Mouse (Mus musculus) left cerebral cortex, postnatal 36 days (tissue): ENCODE results near the gene Orai3. TPM values are rescaled to one million over a fixed set of nuclear protein-coding genes. Genes with fewer than 3 reads are reported as not detected.
A peak's percentile ranks its signal among the peaks of the same experiment; 100 is the strongest.
"Not testable (repeated sequence)": the region's sequence is repeated elsewhere in the genome, so short reads cannot be mapped to it uniquely, and the experiment has no call there.

ENCODE experiments used
- DNase-seq, 2 experiments: peaks; one replicate each; pipeline ENCODE4 v3.0.0; 2021 to 2022; ENCODE audit warnings: low spot score in 2 of 2, mixed read lengths in 1 of 2
- intact Hi-C: fragments of 180-260 bp; cut with DNase I; formaldehyde crosslinking; loops from one replicate; pipeline ENCODE4 v1.15.1; 2025
- total RNA-seq, 2 experiments: library from RNA; stranded (reverse); gene quantifications; 2 replicates each; pipeline ENCODE4 v1.2.3; 2021

Gene Orai3
- 10 to 100 TPM; 18.9 to 25.4 TPM for total RNA-seq

DNA sequence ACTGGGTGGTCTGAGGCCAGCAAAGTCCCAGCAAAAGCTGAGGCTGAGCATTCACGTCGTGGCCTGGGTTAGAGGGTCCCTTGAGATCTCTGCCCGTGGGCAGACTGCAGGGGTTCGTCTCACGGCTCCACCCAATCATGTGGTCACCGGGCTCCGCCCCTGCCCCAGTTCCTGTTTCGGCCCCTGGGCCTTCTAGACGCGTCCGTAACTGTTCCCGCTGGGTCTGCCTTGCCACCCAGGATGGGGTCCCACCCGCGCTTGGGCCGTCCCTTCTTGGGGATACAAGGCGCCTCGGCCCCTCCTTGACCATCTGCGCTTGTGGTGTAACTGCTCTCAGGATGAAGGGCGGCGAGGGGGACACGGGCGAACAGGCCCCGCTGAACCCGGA lies at the start of gene Orai3:
TSS of gene Orai3 (plus strand) at position 165 of the 388 bp plus-strand sequence.
- peak; percentile 87 to 90 for DNase-seq
- intact Hi-C loops = no loop called here

DNA sequence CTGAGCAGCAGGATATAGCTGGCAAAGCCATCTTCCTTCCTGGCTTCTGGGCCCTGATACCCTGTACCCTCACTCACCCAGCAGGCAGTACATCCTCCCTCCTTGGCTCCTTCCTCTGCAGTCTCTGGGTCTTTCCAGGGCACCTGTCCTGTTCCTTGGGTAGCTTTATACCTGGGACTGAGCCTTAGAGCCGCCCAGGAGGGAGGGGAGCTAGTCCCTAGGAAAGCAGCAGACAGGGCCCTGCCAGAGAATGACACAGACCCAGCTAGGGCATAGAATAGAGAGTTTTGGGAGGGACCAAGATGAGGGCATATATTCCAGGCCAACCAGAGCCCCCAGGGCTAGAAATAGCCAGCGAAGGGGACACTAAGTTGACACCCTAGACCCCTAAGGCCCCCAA lies 44.1 kb upstream of the Orai3 start:
- no peak for DNase-seq
- intact Hi-C loops = no loop called here

DNA sequence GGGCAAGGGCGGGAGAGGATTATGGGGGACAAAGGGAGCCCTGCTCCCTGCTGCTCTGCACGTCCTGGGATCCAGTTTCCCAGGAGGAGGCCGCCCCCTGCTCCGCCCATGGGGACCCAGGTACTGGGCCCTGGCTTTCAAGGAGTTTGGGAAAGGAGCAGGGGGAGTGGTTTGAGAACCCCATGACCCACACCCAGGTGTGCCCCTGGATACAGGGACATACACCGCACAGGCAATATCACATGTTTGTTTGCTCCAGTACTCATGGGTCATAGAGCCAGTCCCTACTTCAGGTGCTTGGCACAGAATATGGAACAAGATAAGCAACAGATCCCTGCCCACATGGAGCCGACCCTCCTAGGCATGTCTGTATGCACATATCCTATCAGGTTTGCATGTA lies 43.7 kb upstream of the Orai3 start:
- intact Hi-C loops = no loop called here
- no peak for DNase-seq

DNA sequence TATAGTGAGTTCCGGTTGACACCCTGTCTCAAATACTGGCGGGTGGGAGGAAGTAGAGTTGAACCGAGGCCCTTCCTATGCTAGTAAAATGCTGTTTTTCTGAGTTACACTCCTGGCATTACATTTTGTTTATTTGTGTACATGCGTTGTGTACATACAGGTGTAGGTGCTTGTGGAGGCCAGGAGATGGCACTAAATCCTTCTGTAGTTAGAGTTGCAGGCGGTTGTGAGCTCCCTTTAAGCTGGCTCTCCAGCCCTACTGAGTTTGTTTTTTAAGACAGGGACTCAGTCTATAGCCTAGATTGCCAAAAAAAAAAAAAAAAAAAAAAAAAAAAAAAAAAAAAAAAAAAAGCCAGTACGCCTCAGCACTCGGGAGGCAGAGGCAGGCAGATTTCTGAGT lies 41.7 kb upstream of the Orai3 start:
- DNase-seq = no peak
- intact Hi-C loops = no loop called here

DNA sequence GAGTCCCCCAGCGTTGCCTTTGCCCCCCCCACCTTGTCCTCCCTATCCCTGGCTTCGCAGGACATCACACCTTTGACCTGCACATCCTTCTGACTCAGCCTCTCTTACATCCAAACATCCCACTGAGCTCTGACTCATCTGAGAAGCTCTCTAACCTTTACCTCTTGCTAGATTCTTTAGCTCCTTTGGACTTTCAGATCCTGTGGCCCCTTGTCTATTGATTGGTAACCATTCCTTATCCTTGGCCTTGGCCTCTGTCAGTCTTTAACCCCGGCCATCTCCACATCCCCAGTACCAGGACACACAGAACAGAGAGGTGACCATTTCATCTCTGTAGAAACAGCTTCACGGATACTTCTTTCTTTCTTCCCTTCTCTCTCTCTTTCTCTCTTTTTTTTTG lies 39.4 kb upstream of the Orai3 start:
- intact Hi-C loops = no loop called here
- no peak for DNase-seq

DNA sequence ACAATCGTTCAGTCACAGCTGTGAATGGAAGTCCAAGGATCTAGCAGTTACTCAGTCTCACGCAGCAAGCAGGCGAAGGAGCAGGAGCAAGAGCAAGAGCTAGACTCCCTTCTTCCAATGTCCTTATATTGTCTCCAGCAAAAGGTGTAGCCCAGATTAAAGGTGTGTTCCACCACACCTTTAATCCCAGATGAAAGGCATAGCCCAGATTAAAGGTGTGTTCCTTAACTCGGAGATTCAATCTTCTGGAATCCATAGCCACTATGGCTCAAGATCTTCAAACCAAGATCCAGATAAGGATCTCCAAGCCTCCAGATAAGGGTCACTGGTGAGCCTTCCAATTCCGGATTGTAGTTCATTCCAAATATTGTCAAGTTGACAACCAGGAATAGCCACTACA lies 37.5 kb upstream of the Orai3 start, which contains the start of gene Ctf2:
TSS of gene Ctf2 (minus strand) at position 101 of the 400 bp plus-strand sequence.
- intact Hi-C loops, DNase-seq: not testable (repeated sequence)

DNA sequence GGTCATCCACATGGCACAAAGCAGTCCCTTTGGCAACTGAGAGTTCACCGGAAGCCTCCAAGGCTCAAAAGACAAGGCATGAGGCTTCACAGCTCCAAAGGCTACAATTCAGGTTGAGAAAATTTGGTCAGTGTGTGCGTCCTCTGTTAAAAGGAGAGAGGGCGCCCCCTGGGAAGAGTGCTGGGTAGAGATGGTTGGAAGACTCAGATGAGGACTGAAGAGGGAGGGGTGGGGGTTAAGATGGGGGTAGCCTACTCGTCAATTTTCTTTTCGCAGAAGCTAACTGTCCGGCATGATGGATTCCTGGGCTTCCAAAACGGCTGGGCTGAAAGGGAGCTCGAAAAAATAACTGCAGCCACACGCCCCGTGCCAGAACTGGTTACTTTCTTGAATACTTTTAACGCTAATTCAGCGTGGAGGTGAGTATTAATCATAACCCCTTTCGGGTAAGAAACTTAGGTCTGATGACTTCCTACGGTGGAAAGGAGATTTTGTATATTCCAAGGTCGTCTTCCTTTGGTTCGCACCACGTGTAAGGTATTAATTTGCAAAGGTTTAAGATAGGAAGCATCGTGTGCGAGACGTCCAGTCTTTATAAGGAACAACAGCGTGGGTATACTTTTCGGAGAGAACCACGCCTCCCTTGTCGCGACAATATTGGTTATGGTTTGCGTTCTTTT lies 25.1 kb upstream of the Orai3 start, which contains the start of gene Fbxl19:
TSS of gene Fbxl19 (plus strand) at position 178 of the 680 bp plus-strand sequence.
- intact Hi-C loops = loop anchor here (1.0 to 5.0 kb wide), 3 partner anchors 33 to 67 kb away; partner anchors contain the start of gene Bcl7c
- DNase-seq = peak in 1 of 2 experiments; percentile 70

DNA sequence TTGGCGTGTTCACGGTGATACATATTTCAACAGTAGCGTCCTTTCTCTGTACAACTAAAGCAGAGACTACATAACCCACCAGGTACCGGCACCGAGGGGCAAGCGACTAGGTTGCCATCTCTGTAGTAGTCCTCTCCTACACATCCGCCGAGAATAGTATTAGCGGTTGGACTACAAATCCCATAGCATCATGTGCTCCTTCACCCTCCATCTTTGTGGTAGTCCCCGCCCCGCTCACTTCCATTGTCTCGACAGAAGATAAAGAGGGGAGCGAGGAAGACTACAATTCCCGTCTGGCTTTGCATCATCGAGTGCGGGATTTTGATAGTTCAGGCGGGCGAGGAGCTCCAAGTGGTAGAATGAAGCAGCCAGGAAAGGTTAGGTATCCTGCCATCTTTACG lies 24.4 kb upstream of the Orai3 start:
- DNase-seq = peak; percentile 93 to 94
- intact Hi-C loops = loop anchor here (1.0 kb wide), 1 partner anchor 32 kb away; no protein-coding TSS in a partner anchor

DNA sequence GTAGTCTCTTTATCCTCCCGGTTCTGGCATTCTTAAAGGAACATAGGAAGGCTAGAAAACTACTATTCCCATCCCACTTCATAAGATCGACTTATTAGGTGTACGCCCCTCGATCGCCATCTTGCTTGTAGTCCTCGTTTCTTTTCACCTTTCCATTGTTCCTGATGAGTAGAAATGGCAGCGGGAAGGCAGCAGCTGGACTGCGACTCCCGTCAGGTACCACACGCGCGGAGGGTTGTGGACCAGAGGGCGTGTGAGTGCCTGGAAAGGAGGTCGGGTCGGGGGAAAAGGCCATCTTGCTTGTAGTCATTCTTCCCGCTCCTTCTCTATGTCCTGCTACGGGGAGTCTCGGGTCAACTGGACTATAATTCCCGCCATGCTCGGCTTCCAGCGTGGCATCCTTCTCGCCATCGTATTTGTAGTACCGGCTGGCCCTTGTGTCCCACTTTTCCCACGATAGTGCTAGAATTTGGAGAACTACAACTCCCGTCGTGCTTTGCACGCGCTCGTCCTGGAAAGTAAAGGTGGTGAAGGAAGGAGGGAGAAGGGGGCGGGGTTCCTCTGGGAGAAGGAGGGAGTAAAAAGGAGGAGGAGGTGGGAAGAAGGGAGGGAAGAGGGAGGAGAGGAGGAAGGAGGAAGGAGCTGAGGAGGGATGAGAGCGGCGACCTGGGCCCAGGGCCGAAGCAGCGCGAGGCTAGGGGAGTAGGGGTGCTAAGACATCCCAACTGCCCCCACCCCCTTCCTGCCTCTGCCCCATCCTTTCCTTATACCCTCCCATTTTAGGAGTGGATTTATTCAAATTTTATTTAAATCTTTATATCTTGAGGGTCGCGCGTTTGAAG lies 23.7 kb upstream of the Orai3 start:
- peak; percentile 96 to 98 for DNase-seq
- intact Hi-C loops = loop anchor here (1.0 kb wide), 1 partner anchor 31 kb away; no protein-coding TSS in a partner anchor

DNA sequence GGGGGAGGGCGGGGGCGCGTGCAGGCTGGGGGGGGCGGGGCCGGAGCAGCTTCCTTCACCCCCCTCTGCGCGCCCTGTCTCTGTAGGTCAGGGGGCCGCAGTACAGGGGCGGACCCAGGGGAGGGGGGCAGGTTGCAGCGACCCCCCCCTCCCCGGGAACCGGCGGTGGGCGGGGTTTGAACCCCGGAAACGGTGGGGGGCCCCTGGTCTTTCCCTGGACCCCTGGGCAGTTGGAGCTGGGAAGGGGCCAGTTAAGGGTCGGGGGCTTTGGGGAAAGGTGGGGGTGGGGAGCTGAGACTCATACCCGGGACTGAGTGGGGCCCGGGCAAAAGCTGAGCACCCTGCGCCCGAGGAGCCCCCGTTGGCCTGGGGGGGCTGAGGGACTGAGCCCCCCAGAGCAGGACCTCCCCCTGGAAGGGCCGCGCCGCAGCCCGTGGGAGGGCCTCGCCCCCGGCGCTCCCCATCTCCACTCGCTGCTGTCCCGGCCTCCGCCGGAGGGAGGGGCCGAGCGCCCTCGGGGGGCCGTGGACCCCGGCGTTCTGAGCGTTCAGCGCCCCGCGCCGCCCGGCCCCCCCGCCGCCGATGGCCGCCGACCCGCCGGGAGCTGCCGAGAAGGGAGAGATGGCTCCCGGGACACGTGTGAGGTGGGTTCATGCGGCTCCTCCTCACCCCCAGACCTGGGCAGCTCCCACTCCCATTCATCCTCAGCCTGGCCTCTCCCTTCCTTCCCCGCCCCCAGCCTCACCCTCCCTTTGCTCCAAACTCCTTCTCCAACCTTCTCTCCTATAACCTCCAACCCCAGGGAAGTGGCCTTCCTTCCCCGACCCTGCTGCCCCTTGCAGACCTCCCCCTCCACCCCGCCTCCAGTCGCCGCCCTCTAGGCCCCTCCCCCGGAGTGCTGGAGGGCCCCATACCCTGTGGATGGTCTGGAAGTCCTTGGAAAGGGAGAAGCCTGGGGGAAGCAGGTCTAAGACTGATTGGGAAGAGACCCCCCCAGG lies 22.8 kb upstream of the Orai3 start:
- no peak for DNase-seq
- intact Hi-C loops = no loop called here

DNA sequence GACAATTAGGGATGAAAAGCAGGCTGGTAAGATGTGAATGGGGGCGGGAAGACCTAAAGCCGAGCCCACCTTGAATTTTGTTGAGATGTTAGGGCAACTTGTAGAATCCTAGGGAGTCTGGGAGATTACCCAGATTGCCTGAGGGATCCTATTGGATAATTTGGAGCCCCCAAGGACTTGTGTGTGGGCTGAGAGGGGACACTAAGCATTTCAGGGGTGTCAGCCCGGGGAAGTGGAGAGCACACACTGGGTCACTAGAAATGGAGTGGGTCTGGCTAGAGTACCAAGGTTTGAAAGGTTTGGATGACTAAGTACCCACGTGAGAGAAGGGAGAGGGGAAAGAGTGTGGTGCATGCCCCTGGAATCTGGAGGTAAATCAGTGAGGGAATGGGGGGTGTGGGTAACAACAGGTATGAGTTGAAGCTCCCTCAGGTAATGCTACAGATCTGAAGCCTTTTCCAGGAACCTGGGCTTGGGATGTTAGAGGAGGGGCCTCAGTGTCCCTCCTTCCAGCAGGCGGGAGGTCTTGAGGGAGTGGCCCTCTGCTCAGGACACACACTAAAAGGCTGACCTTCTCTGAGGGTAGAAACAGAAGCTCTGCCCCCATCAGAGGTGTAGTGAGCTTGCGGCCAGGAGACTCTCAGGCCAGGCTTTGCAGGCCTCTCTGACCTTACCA lies 21.9 kb upstream of the Orai3 start:
- intact Hi-C loops = no loop called here
- no peak for DNase-seq

DNA sequence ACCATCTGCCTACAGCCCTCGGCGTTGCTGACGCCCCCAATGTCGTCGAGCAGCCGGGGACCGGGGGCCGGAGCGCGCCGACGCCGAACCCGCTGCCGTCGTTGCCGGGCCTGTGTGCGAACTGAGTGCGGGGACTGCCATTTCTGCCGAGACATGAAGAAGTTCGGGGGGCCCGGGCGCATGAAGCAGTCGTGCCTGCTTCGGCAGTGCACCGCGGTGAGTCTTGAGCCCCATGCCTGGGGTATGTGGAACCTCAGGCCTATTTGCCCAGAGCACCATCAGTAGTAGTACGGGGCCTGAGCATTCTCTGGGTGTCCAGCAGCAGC lies 21.4 kb upstream of the Orai3 start:
- intact Hi-C loops = no loop called here
- DNase-seq = no peak

DNA sequence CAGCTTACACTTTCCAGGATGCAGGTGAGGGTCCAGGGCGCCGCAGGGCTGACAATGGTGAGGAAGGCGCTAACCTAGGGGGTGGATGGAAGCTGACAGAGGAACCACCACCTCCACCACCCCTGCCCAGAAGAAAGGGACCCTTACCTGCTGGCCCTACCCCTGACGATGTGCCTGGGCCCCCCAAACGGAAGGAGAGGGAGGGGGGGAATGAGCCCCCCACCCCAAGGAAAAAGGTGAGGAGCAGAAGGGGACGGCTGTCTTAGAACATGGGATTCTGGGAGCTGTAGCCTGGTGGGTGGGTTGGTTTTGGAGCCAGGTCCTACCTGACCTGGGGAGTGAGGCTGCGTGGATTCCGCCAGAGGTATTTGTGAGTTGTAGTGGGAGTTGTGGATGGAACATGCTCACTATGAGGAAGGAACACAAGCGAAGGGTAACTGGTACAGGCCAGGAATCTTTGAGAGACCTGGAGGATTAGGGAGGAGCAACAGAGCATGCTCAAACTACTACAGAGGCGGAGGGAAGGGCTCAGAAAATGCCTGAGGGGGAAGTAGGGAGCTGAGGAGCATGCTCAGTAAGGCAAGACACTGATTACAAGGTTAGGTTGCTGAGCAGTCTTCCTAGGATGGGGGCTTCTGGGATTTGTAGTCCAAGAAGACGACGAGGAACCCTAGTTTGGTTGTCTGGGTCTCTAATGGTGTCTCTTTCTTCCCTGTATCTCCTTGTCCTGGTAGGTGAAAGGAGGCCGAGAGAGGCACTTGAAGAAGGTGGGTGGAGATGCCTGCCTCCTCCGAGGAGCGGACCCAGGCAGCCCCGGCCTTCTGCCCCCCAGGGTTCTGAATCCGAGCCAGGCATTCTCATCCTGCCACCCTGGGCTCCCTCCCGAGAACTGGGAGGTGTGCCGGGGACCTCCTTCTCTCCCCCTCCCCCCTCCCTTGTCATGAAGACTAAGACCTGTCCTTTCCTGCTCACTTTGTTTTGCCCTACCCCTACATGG lies 19.2 kb upstream of the Orai3 start:
- peak in 1 of 2 experiments; percentile 66 for DNase-seq

DNA sequence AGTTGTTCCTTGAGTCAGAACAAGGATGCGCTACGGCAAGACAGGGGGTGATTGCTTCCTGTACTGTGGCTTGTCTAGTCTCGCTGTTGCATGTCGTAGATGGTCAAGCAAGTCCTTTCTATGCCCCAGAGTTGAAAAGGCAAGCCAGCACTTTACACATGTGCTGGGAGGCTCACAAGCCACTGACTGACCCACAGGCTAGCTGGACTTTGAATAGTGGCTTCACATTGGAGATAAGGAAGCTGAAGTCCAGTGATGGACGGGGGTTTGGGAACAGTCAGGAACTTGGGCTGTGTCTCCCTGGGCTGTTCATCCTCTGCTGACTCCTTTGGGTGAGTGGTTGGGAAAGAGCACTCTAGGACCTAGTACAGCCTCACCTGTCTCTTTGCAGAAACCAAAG lies 18.0 kb upstream of the Orai3 start:
- no peak for DNase-seq
- intact Hi-C loops = no loop called here

More for the DNA sequence above, 19.2 kb upstream of the Orai3 start:
- intact Hi-C loops = no loop called here

DNA sequence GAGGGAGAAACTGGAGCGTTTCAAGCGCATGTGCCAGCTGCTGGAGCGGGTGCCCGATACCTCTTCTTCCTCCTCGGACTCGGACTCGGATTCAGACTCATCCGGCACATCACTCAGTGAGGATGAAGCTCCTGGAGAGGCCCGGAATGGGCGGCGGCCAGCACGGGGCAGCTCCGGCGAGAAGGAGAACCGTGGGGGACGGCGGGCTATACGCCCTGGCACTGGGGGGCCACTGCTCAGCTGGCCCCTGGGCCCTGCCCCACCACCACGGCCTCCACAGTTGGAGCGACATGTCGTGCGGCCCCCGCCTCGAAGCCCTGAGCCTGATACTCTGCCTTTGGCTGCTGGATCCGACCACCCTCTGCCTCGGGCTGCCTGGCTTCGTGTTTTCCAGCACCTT lies 17.5 kb upstream of the Orai3 start:
- DNase-seq = no peak
- intact Hi-C loops = no loop called here

DNA sequence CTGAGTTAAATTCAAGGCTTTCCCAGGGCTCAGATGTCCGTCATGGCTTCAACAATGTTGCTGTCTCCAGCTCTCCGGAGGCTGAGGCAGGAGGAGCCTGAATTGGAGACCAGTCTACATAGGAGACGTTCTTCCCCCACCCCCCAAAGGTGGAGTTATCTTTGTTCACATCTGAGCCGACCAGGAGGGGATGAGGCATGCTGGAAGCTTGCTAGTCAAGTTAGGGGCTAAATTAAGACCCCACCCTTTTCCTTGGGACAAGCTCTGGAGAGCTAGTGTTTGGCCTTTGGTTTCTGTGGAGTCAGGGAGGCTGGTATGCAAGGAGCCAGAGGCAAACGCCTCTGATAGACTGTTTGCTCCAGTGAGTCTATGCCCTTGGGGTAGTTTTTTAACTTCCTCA lies 16.5 kb upstream of the Orai3 start:
- intact Hi-C loops = no loop called here
- DNase-seq = no peak

DNA sequence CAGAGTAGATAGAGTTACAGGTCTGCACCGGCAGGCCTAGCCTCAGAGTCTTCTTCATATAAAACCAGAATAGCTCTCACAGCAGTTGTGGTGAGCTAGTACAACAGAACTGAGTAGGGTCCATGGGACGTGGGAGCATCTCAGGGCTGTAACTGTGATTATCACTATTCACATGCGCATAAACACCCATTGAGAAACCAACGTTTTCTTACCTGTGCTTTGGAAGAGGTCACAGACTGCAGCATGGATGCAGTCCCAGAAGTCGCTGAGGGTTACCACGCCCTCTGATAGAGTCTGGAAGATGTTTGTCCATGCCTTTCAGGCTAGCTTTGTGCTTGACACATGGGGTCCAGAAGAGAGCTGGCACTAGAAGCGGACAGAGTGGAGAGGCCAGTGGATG lies 15.9 kb upstream of the Orai3 start:
- no peak for DNase-seq
- intact Hi-C loops = no loop called here

DNA sequence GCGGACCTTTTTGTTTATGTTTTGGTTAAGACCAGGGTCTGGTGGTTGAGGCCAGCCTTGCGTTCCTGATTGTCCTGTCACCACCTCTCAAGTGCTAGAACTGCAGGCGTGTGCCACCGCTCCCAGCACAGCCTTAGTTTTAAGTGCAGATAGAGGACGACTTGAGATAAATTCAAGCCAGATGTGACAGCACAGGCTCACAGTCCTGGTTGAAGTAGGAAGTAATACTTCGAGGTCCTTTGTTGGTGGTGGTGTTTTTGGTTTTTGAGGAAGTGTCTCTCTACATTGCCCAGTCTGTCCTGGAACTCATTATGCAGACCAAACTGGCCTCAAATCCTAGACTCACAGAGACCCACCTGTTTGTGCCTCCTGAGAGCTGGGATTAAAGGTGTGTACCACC lies 9.9 kb upstream of the Orai3 start:
- intact Hi-C loops = no loop called here
- DNase-seq = no peak
